Mouse (Mus musculus) mouse embryonic stem cell (cell line): ENCODE results near the gene Trhde.

Source experiments
- in situ Hi-C, 2 experiments: fragments of 300-500 bp; cut with MboI; formaldehyde crosslinking; loops; 1 replicate in 1 of 2; 3 replicates in 1 of 2; pipeline ENCODE4 v1.14.3; 2019 to 2020; ENCODE audit warnings: low sequenced_read_pairs in 2 of 2, low pct_unique_long_range_greater_than_20kb in 1 of 2, mixed read lengths in 1 of 2; ENCODE audit not compliant: unreplicated experiment in 1 of 2

Gene Trhde

DNA sequence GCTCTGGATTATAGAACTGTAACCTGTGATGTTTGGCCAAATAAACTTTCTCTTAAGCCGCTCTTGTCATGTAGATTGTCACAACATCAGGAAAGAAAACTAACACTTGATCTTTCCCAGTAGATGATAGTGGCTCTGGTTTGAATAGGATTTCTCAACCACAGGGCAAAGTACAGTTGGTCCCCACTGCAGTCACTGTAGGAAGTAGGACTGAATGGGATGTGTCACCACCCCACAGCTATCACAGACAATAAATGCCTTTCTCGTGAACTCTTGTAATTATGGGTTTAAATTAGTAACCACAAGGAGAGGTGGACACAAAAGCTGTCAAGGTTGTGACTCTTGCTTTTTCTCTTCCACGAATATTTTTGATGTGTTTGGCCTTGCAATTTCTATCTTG lies 431.3 kb downstream of the Trhde start:
- in situ Hi-C loops: no loop called here

- in situ Hi-C loops: no loop called here
These were observed 438.7 kb downstream of the Trhde start for GRCm38 (mm10) chr10:114363442-114363841.

- in situ Hi-C loops: no loop called here
These were observed 439.5 kb downstream of the Trhde start for GRCm38 (mm10) chr10:114362631-114363030.
